Mouse (Mus musculus): Measurements from ENCODE around the gene Spata45.

Gene Spata45

GRCm38 (mm10) chr1:191041352-191041751, 4.9 kb downstream of the Spata45 start:
- no peak for DNase-seq (ENCODE audit: low spot score in 2 of 2)

GRCm38 (mm10) chr1:191042106-191042505, 5.7 kb downstream of the Spata45 start:
- no peak for DNase-seq (ENCODE audit: low spot score in 2 of 2)

- no peak for DNase-seq (ENCODE audit: low spot score in 2 of 2)
Observed at GRCm38 (mm10) chr1:191042688-191043087, 6.2 kb downstream of the Spata45 start.

GRCm38 (mm10) chr1:191045264-191045663, 8.8 kb downstream of the Spata45 start:
- no peak for DNase-seq (ENCODE audit: low spot score in 2 of 2)

GRCm38 (mm10) chr1:191046231-191046824, 9.9 kb downstream of the Spata45 start:
- no peak for DNase-seq (ENCODE audit: low spot score in 2 of 2)

- no peak for DNase-seq (ENCODE audit: low spot score in 2 of 2)
Observed at GRCm38 (mm10) chr1:191053555-191053954, 17.1 kb downstream of the Spata45 start.

- DNase-seq (ENCODE audit: low spot score in 2 of 2): no peak
Observed at GRCm38 (mm10) chr1:191054870-191055532, 18.6 kb downstream of the Spata45 start.

- DNase-seq (ENCODE audit: low spot score in 2 of 2): no peak
Observed at GRCm38 (mm10) chr1:191055533-191055873, 19.1 kb downstream of the Spata45 start.

- no peak for DNase-seq (ENCODE audit: low spot score in 2 of 2)
Observed at GRCm38 (mm10) chr1:191057461-191057860, 21.0 kb downstream of the Spata45 start.

GRCm38 (mm10) chr1:191062241-191062780, 25.9 kb downstream of the Spata45 start:
- DNase-seq (ENCODE audit: low spot score in 2 of 2): no peak

GRCm38 (mm10) chr1:191062781-191063485, 26.5 kb downstream of the Spata45 start, which contains the start of the genes Tatdn3 and Nsl1:
TSS of gene Tatdn3 (minus strand) at chr1:191062932.
TSS of gene Nsl1 (plus strand) at chr1:191063012.
- peak; percentile 93 to 96 for DNase-seq (ENCODE audit: low spot score in 2 of 2)

GRCm38 (mm10) chr1:191063700-191064099, 27.3 kb downstream of the Spata45 start:
- no peak for DNase-seq (ENCODE audit: low spot score in 2 of 2)

- DNase-seq (ENCODE audit: low spot score in 2 of 2): no peak
Observed at GRCm38 (mm10) chr1:191064535-191064934, 28.1 kb downstream of the Spata45 start.

- DNase-seq (ENCODE audit: low spot score in 2 of 2): no peak
Observed at GRCm38 (mm10) chr1:191065188-191065587, 28.7 kb downstream of the Spata45 start.

GRCm38 (mm10) chr1:191068377-191068776, 31.9 kb downstream of the Spata45 start:
- no peak for DNase-seq (ENCODE audit: low spot score in 2 of 2)

- no peak for DNase-seq (ENCODE audit: low spot score in 2 of 2)
Observed at GRCm38 (mm10) chr1:191070259-191070658, 33.8 kb downstream of the Spata45 start.

GRCm38 (mm10) chr1:191071613-191072012, 35.2 kb downstream of the Spata45 start:
- no peak for DNase-seq (ENCODE audit: low spot score in 2 of 2)

- DNase-seq (ENCODE audit: low spot score in 2 of 2): no peak
Observed at GRCm38 (mm10) chr1:191072329-191072913, 36.0 kb downstream of the Spata45 start.

- DNase-seq (ENCODE audit: low spot score in 2 of 2): peak in 1 of 2 experiments; percentile 21
Observed at GRCm38 (mm10) chr1:191073001-191073400, 36.6 kb downstream of the Spata45 start.

GRCm38 (mm10) chr1:191073486-191073885, 37.0 kb downstream of the Spata45 start:
- DNase-seq (ENCODE audit: low spot score in 2 of 2): no peak

GRCm38 (mm10) chr1:191075199-191075883, 38.9 kb downstream of the Spata45 start:
- DNase-seq (ENCODE audit: low spot score in 2 of 2): peak; percentile 27 to 59

- DNase-seq (ENCODE audit: low spot score in 2 of 2): no peak
Observed at GRCm38 (mm10) chr1:191083230-191083629, 46.8 kb downstream of the Spata45 start.
